9 mouse cellular contexts compared by ENCODE assay signal in genomic region chr8:119064523-119064922, GRCm38 (mm10).
A peak's percentile ranks its signal among the peaks of the same experiment; 100 is the strongest.
DNase-seq lines count a peak whose midpoint lies in the region; ATAC-seq lines count a peak whose summit lies in the region.
"Had no signal": no experiment of that assay in that cellular context is flagged by ENCODE, and none has a peak within 500 bp of the region (broad histone marks: within the 10 kb centered on the region; RNA-seq: fewer than 3 reads in every experiment).

No protein-coding gene starts in this region.

- 25% methylated on average over 11 of the region's 11 CpGs for WGBS in midbrain, embryonic 10.5 days
- 20% methylated on average over 11 of the region's 11 CpGs for WGBS in midbrain, embryonic 15.5 days
- WGBS in midbrain, embryonic 14.5 days: 22% methylated on average over 11 of the region's 11 CpGs

- peak; percentile 59 for DNase-seq in midbrain, embryonic 10.5 days (ENCODE audit: low spot score)
- peak; percentile 66 for DNase-seq in R1 (ENCODE audit: low read depth, low spot score)
- DNase-seq in cerebellum, adult 11-12 months: peak; percentile 34
- DNase-seq in heart, adult 9 months (ENCODE audit: low spot score in 2 of 2): peak; percentile 13 to 39
- peak; percentile 37 to 52 for DNase-seq in layer of hippocampus, postnatal 10 days (ENCODE audit: low spot score in 2 of 2)
- peak; percentile 78 for DNase-seq in midbrain, embryonic 14.5 days

- H3K27me3 ChIP-seq in midbrain, embryonic 10.5 days (ENCODE audit: low read depth, poor library complexity, severe bottlenecking): no peaks in the 10 kb centered on the region
- H3K27me3 ChIP-seq in midbrain, embryonic 15.5 days (replicated peaks): no peaks in the 10 kb centered on the region
- no peaks in the 10 kb centered on the region for H3K27me3 ChIP-seq in midbrain, embryonic 14.5 days (ENCODE audit: control insufficient read depth, insufficient read depth, low read length)

- peaks cover 2% of the 10 kb centered on the region; the same call in 1 of the 2 replicates for H3K4me1 ChIP-seq in midbrain, embryonic 10.5 days
- 0 out of 2 replicates have a peak, but pooled peaks cover 6% of the 10 kb centered on the region for H3K4me1 ChIP-seq in midbrain, embryonic 15.5 days
- H3K4me1 ChIP-seq in midbrain, embryonic 14.5 days (ENCODE audit: control insufficient read depth, insufficient read depth, low read length): 0 out of 2 replicates have a peak, but pooled peaks cover 6% of the 10 kb centered on the region

- H3K36me3 ChIP-seq in midbrain, embryonic 10.5 days: no peaks in the 10 kb centered on the region
- no peaks in the 10 kb centered on the region for H3K36me3 ChIP-seq in midbrain, embryonic 15.5 days (replicated peaks)
- H3K36me3 ChIP-seq in midbrain, embryonic 14.5 days (ENCODE audit: control insufficient read depth, insufficient read depth, low read length): no peaks in the 10 kb centered on the region

- H3K9me3 ChIP-seq in midbrain, embryonic 10.5 days (replicated peaks): no peaks in the 10 kb centered on the region
- no peaks in the 10 kb centered on the region for H3K9me3 ChIP-seq in midbrain, embryonic 15.5 days
- H3K9me3 ChIP-seq in midbrain, embryonic 14.5 days (ENCODE audit: control insufficient read depth, low read length): no peaks in the 10 kb centered on the region

- no peak overlapping the region for H3K27ac ChIP-seq in midbrain, embryonic 10.5 days (replicated peaks)
- H3K27ac ChIP-seq in midbrain, embryonic 15.5 days: no peak overlapping the region
- no peak overlapping the region for H3K27ac ChIP-seq in midbrain, embryonic 14.5 days (replicated peaks; ENCODE audit: low read depth, low read length)

- no peak overlapping the region for H3K9ac ChIP-seq in midbrain, embryonic 15.5 days
- H3K9ac ChIP-seq in midbrain, embryonic 14.5 days (replicated peaks; ENCODE audit: low read length): no peak overlapping the region

- no peak overlapping the region for H3K4me2 ChIP-seq in midbrain, embryonic 15.5 days
- no peak overlapping the region for H3K4me2 ChIP-seq in midbrain, embryonic 14.5 days (ENCODE audit: low read length)

- no peak for ATAC-seq in midbrain, embryonic 15.5 days (replicated peaks)
- no peak for ATAC-seq in midbrain, embryonic 14.5 days (ENCODE audit: low FRiP score, low TSS enrichment)
- ATAC-seq in erythroid progenitor cell, adult 5-6 weeks (replicated peaks; ENCODE audit: low FRiP score, poor library complexity, severe bottlenecking): no peak

- no peak overlapping the region for H3K4me3 ChIP-seq in midbrain, embryonic 10.5 days
- no peak overlapping the region for H3K4me3 ChIP-seq in midbrain, embryonic 15.5 days
- no peak overlapping the region for H3K4me3 ChIP-seq in midbrain, embryonic 14.5 days (replicated peaks; ENCODE audit: low read depth, low read length)
- H3K4me3 ChIP-seq: erythroblast, embryonic 14.5 days had no signal

Comparison
In these comparisons a context has a peak if more than half of its experiments do, and no peak if none do; other contexts are left out.
1. DNase-seq: peak in every context shown above with its lines; median percentile 78 in midbrain, embryonic 14.5 days; 66 in R1; 59 in midbrain, embryonic 10.5 days; 44 in layer of hippocampus, postnatal 10 days; 34 in cerebellum, adult 11-12 months; 26 in heart, adult 9 months.